Mouse (Mus musculus) retina, postnatal 1 day (tissue): ENCODE measurements at regions not wholly inside any gene's neighbourhood (a gene's known extent, or its start where the extent isn't known, plus 50 kb on each side); places are given as distances from the start of the nearest gene placed in this dataset.

Experiments used
- DNase-seq: peaks from one replicate; pipeline ENCODE4 v3.0.0-alpha.2; 2012

- DNase-seq, result no peak
Observed at GRCm38 (mm10) chr17:79798361-79798760, 83.5 kb upstream of the Cyp1b1 start.

DNA sequence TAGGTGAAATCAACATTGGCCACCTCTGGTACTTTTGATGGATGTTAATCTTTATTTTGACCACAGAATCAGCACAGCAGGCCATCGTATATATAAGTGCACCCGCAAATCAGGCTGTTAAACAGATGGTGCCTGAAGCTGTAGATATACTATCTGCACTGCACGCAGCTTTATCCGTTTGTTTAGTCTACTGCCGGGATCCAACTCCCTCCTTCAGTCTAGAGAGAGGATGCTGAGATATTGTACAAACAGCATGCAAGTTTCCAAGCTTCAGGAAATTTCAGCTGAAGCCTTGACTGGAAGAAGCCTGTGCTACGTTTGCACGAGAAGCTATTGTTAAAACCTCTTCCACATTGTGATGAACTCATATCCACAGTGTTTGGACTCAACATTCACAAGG is 75.3 kb upstream of the Cyp1b1 start:
- no peak for DNase-seq

- no peak for DNase-seq
Observed at GRCm38 (mm10) chr17:79787201-79787600, 72.3 kb upstream of the Cyp1b1 start.

- no peak for DNase-seq
Observed at GRCm38 (mm10) chr17:79786691-79787090, 71.8 kb upstream of the Cyp1b1 start.

GRCm38 (mm10) chr17:79786270-79786669 is 71.4 kb upstream of the Cyp1b1 start:
- DNase-seq, result no peak

DNA sequence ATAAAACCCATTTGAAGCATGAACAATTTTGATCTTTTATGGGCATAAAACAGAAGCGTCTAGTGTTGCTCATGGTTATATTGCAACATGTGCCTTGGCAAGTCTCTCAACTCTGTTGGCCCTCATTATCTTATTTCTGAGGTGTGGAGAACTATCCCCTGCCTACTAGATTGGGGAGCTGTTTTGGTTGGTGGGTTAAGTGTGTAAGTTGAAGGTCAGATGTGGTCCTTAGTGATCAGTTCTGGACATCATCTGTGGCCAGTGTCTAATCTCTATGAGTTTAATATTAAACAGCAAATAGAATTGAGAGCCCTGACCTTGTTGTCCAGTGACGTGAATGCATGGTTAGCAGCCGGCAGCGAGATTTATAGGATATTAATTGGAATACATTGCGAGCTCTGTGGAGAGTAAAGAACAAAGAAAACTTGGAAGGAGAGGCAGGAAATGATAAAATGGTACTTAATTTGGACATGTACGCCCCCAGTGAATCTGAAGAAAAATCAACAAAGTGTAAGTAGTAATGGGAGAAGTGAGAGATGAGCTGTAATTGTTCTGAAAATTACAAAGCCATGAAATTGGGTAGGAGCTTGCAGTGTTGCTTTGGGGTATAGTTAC is 69.5 kb upstream of the Cyp1b1 start:
- no peak for DNase-seq

GRCm38 (mm10) chr17:79781733-79782663 is 67.1 kb upstream of the Cyp1b1 start:
- no peak for DNase-seq

GRCm38 (mm10) chr17:79781262-79781661 is 66.4 kb upstream of the Cyp1b1 start:
- DNase-seq, result no peak

DNA sequence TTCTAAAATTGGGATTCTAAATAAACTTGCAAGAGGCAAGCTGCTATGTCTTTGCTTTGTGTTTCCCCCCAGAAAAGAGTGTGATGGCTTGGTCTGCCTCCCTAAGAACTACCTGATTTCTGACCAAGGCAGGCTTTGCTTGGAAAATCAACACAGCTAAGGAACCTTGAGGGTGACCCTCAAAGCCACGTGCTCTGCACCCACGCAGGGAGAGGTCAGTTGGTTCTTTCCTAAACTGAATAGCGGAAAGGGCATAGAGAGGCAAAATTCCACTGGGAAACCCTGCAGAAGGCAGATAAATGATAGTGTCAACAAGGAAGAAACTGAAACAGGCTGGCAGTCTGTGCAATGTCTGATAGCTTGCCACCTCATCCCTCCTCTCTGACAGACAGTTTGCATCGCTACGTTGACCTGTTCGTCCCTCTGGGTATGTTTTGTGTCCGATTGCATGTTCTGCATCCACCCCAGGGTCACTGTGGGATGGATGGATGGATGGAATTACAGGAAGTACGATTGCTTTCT is 63.1 kb upstream of the Cyp1b1 start:
- DNase-seq, result no peak

GRCm38 (mm10) chr17:79776177-79776576 is 61.3 kb upstream of the Cyp1b1 start:
- DNase-seq, result no peak

- no peak for DNase-seq
Observed at GRCm38 (mm10) chr17:79775216-79775615, 60.4 kb upstream of the Cyp1b1 start.

DNA sequence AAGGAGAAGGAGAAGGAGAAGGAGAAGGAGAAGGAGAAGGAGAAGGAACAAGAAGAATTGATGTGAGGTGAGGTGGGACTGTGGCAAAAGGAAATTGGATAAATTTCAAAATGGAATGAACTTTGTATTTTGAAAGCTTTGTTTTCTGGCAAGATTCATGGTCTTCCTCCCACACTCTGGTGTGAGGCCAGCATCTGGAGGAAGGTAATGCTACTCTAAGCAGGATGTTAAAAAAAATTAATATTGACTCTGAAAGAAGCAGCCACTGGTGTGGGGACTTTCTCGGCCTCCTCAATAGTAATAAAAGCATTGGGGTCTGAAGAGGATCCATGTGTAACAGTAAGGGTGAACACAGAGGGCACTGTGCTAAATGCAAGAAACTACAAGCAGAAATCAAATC is 59.4 kb upstream of the Cyp1b1 start:
- DNase-seq, result no peak

DNA sequence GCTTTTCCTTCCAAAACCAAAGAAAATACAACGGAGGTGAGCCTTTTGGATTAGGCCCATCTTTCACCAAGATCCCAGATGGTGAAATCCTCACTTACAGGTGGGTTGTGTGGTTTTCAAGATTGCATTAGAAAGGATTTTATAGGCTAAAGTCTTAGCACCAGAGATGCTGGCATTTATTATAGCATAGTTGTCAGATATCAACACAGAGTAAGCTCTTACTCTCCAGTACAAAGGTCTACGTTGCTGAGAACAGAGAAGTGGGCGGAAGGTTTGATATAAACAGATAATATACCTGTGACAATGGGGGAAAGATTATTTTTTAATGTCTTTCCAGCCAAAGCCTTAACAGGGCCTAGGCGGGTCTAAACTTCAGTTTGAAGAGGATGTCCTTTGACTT is 57.4 kb upstream of the Cyp1b1 start:
- DNase-seq, result no peak

- peak; percentile 28 for DNase-seq
Observed at GRCm38 (mm10) chr17:79771727-79772126, 56.9 kb upstream of the Cyp1b1 start.

GRCm38 (mm10) chr17:79770911-79771310 is 56.0 kb upstream of the Cyp1b1 start:
- DNase-seq, result no peak

DNA sequence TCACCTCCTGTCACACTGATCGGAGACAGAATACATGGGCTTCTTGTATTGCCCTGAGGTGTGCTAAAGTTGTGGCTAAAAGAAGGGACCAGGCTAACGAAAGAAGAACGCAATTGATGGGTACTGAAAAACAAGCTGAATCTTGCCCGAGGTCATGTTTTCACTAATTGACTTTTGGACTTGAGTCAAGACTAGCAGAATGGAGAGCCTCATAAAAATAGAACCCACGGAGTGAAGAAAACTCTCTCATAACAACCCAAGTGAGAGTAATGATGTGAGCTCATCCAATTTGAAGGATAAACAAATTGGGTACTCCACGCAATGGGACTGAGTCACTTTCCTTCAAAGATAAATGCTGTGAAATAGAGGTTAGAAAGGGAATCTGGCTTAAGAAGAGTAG is 55.0 kb upstream of the Cyp1b1 start:
- no peak for DNase-seq

- no peak for DNase-seq
Observed at GRCm38 (mm10) chr17:79768080-79768479, 53.2 kb upstream of the Cyp1b1 start.

GRCm38 (mm10) chr17:79765061-79765794 is 50.4 kb upstream of the Cyp1b1 start:
- no peak for DNase-seq
